Mouse (Mus musculus) sigmoid colon, adult 10 weeks (tissue): ENCODE measurements around the gene 2210017I01Rik. TPM values are rescaled to one million over a fixed set of nuclear protein-coding genes. Genes with fewer than 3 reads are reported as not detected.

ENCODE experiments used
- polyA plus RNA-seq: library from polyadenylated mRNA; stranded (reverse); fragments of 350-450 nt; fragmentation: Illumina TruSeq; extraction: RNeasy Lipid Tissue Mini Kit (QIAGEN cat#74804); gene quantifications from one replicate; pipeline ENCODE4 v1.2.3, GENCODE M21; 2014; ENCODE audit warnings: low read depth, low replicate concordance

The 2210017I01Rik gene
- not detected for polyA plus RNA-seq

GRCm38 (mm10) chr3:92607392-92607791, at the start of gene 2210017I01Rik:
2210017I01Rik (minus strand) TSS chr3:92607492.

GRCm38 (mm10) chr3:92656826-92657225, 49.5 kb upstream of the 2210017I01Rik start, which contains the start of gene Lce1b:
Lce1b (minus strand) TSS chr3:92656926.

GRCm38 (mm10) chr3:92648207-92648606, 40.9 kb upstream of the 2210017I01Rik start, which contains the start of gene Lce1a1:
Lce1a1 (minus strand) TSS chr3:92648307.

GRCm38 (mm10) chr3:92621560-92621959, 14.3 kb upstream of the 2210017I01Rik start, which contains the start of gene Lce6a:
Lce6a (minus strand) TSS chr3:92621660.

GRCm38 (mm10) chr3:92588858-92589257, 18.4 kb downstream of the 2210017I01Rik start, which contains the start of gene Smcp:
Smcp (minus strand) TSS chr3:92588997.

GRCm38 (mm10) chr3:92573449-92574041, 33.7 kb downstream of the 2210017I01Rik start, which contains the start of gene Ivl:
Ivl (minus strand) TSS chr3:92573735.

Other genes with a start within 250 kb of the 2210017I01Rik start
- not detected for gene Sprr2f, start 242.3 kb downstream of the 2210017I01Rik start, polyA plus RNA-seq
- not detected for gene Sprr2h, start 221.8 kb downstream of the 2210017I01Rik start, polyA plus RNA-seq
- not detected for gene Sprr2i, start 199.5 kb downstream of the 2210017I01Rik start, polyA plus RNA-seq
- not detected for gene Sprr2j-ps, start 189.4 kb downstream of the 2210017I01Rik start, polyA plus RNA-seq
- gene Gm9774, start 178.1 kb downstream of the 2210017I01Rik start, polyA plus RNA-seq, result 5.2 TPM
- not detected for gene Sprr2k, start 174.9 kb downstream of the 2210017I01Rik start, polyA plus RNA-seq
- not detected for gene Sprr1b, start 168.7 kb downstream of the 2210017I01Rik start, polyA plus RNA-seq
- not detected for gene Sprr3, start 148.8 kb downstream of the 2210017I01Rik start, polyA plus RNA-seq
- gene Sprr1a, start 121.6 kb downstream of the 2210017I01Rik start, polyA plus RNA-seq, result 5.8 TPM
- not detected for gene Sprr4, start 107.0 kb downstream of the 2210017I01Rik start, polyA plus RNA-seq
- not detected for gene 2310046K23Rik, start 73.0 kb downstream of the 2210017I01Rik start, polyA plus RNA-seq
- not detected for gene Ivl, start 33.8 kb downstream of the 2210017I01Rik start, polyA plus RNA-seq
- not detected for gene Smcp, start 18.5 kb downstream of the 2210017I01Rik start, polyA plus RNA-seq
- not detected for gene Lce6a, start 14.2 kb upstream of the 2210017I01Rik start, polyA plus RNA-seq
- gene Lce1a1, start 40.8 kb upstream of the 2210017I01Rik start, polyA plus RNA-seq, result not detected
- not detected for gene Lce1b, start 49.4 kb upstream of the 2210017I01Rik start, polyA plus RNA-seq
- not detected for gene Lce1a2, start 62.8 kb upstream of the 2210017I01Rik start, polyA plus RNA-seq
- gene Lce1c, start 71.8 kb upstream of the 2210017I01Rik start, polyA plus RNA-seq, result not detected
- not detected for gene Lce1d, start 79.7 kb upstream of the 2210017I01Rik start, polyA plus RNA-seq
- gene Lce1e, start 101.6 kb upstream of the 2210017I01Rik start, polyA plus RNA-seq, result not detected
- gene Lce1f, start 112.9 kb upstream of the 2210017I01Rik start, polyA plus RNA-seq, result not detected
- not detected for gene Gm38119, start 131.6 kb upstream of the 2210017I01Rik start, polyA plus RNA-seq
- not detected for gene Lce1g, start 144.8 kb upstream of the 2210017I01Rik start, polyA plus RNA-seq
- gene Lce1h, start 157.6 kb upstream of the 2210017I01Rik start, polyA plus RNA-seq, result not detected
- not detected for gene Lce1i, start 171.4 kb upstream of the 2210017I01Rik start, polyA plus RNA-seq
- not detected for gene Lce1j, start 183.0 kb upstream of the 2210017I01Rik start, polyA plus RNA-seq
- not detected for gene Lce1k, start 200.4 kb upstream of the 2210017I01Rik start, polyA plus RNA-seq
- not detected for gene Kprp, start 219.8 kb upstream of the 2210017I01Rik start, polyA plus RNA-seq
- gene Lce1l, start 243.8 kb upstream of the 2210017I01Rik start, polyA plus RNA-seq, result not detected